26 mouse cellular contexts compared by ENCODE assay signal in genomic region chr3:86187736-86188389, GRCm38 (mm10). TPM values are rescaled to one million over a fixed set of nuclear protein-coding genes. Genes with fewer than 3 reads are reported as not detected.
DNase-seq lines count a peak whose midpoint lies in the region; ATAC-seq and TF ChIP-seq lines count a peak whose summit lies in the region.
"Had no signal": no experiment of that assay in that cellular context is flagged by ENCODE, and none has a peak within 500 bp of the region (broad histone marks: within the 10 kb centered on the region; RNA-seq: fewer than 3 reads in every experiment).

No protein-coding gene starts in this region.

- H3K9me3 ChIP-seq in lung, embryonic 14.5 days (ENCODE audit: low read depth, low read length): no peaks in the 10 kb centered on the region
- H3K9me3 ChIP-seq: embryonic facial prominence, embryonic 12.5 days; G1E; hindbrain, embryonic 13.5 days had no signal

- no peak for ATAC-seq in lung, embryonic 14.5 days (ENCODE audit: insufficient read depth)
- ATAC-seq: forebrain, embryonic 14.5 days; inflammation-experienced regulatory T-cells, adult 6 months had no signal

- no peaks in the 10 kb centered on the region for H3K4me1 ChIP-seq in lung, embryonic 14.5 days (ENCODE audit: insufficient read depth)
- H3K4me1 ChIP-seq in lung, adult 2 months (ENCODE audit: control insufficient read depth, insufficient read depth, low read length): no peaks in the 10 kb centered on the region
- H3K4me1 ChIP-seq: hindbrain, embryonic 13.5 days had no signal

- no peaks in the 10 kb centered on the region for H3K27me3 ChIP-seq in lung, embryonic 14.5 days (ENCODE audit: insufficient read depth, low read length)
- H3K27me3 ChIP-seq: embryonic facial prominence, embryonic 12.5 days; hindbrain, embryonic 13.5 days had no signal

- no peak overlapping the region for H3K4me2 ChIP-seq in lung, embryonic 14.5 days
- H3K4me2 ChIP-seq: embryonic facial prominence, embryonic 12.5 days; heart, embryonic 11.5 days; hindbrain, embryonic 13.5 days had no signal

- no peak for TF ChIP-seq CTCF in lung, embryonic 14.5 days (IDR thresholded peaks at IDR 0.05; ENCODE audit: low read depth)
- TF ChIP-seq CTCF in lung, adult 2 months (IDR thresholded peaks at IDR 0.05; ENCODE audit: insufficient read depth, low read length): no peak

- no peak overlapping the region for H3K9ac ChIP-seq in lung, embryonic 14.5 days
- H3K9ac ChIP-seq: embryonic facial prominence, embryonic 12.5 days; hindbrain, embryonic 13.5 days; liver, embryonic 14.5 days had no signal

- no peak overlapping the region for H3K4me3 ChIP-seq in lung, embryonic 14.5 days (ENCODE audit: low read depth, low read length)
- H3K4me3 ChIP-seq in lung, adult 2 months (replicated peaks; ENCODE audit: extremely low read depth, low read depth, low read length): no peak overlapping the region
- H3K4me3 ChIP-seq: embryonic facial prominence, embryonic 12.5 days; gastrocnemius, adult 2 months; hindbrain, embryonic 13.5 days had no signal

- H3K27ac ChIP-seq in lung, embryonic 14.5 days (ENCODE audit: low read depth): 0 out of 2 replicates have a peak overlapping the region, but pooled peaks have one; percentile 36
- H3K27ac ChIP-seq: embryonic facial prominence, embryonic 12.5 days; gastrocnemius, adult 2 months; hindbrain, embryonic 13.5 days; liver, embryonic 14.5 days had no signal

- H3K36me3 ChIP-seq in lung, embryonic 14.5 days (ENCODE audit: insufficient read depth): no peaks in the 10 kb centered on the region
- H3K36me3 ChIP-seq: embryonic facial prominence, embryonic 12.5 days; G1E; hindbrain, embryonic 13.5 days had no signal

- no peak for TF ChIP-seq POLR2A in lung, adult 2 months (IDR thresholded peaks at IDR 0.05; ENCODE audit: borderline replicate concordance, extremely low read depth, low read depth, low read length)

- WGBS in lung, embryonic 14.5 days: 50% methylated on average over 5 of the region's 5 CpGs
- WGBS in lung, adult 2 months: 56% methylated on average over 5 of the region's 5 CpGs

- DNase-seq in cerebellum, postnatal 14 days: peak; percentile 14 to 20
- DNase-seq in cerebellum, adult 11-12 months: no peak
- peak; percentile 21 for DNase-seq in lung, embryonic 14.5 days
- no peak for DNase-seq in lung, adult 2 months
- peak; percentile 68 for DNase-seq in hindlimb bud, embryonic 11.5 days (ENCODE audit: extremely low spot score, low read depth, low spot score)
- DNase-seq in lung, postnatal 25 days (ENCODE audit: low spot score): peak; percentile 15
- DNase-seq in layer of hippocampus, adult 9-10 months (ENCODE audit: low spot score): no peak
- DNase-seq: adrenal gland, adult 8-10 months; cerebellum, adult 8-10 months; gastrocnemius, adult 2 months; gastrocnemius, postnatal 36 days; heart, adult 18-20 months; heart, postnatal 4 days; kidney, adult 11 months; kidney, postnatal 10 days; layer of hippocampus, adult 9-11 months; liver; midbrain, embryonic 14.5 days; thymus, postnatal 4 days had no signal

RNA-seq across cellular contexts. Expression of gene Lrba, which starts 36.6 kb away (rescaled TPM):
- 5.5 and 6.2 TPM in 2 replicates for polyA plus RNA-seq in lung, embryonic 14.5 days (2014; fragmentation: Nextera tagmentation; extraction: Ambion mirVana)
- 10.3 and 13.5 TPM in 2 replicates for polyA plus RNA-seq in lung, adult 2 months (2012; rRNA removed)

RNA-seq across cellular contexts. Expression of gene Rps3a1, which starts 45.4 kb away (rescaled TPM):
- 1,473 and 1,526 TPM in 2 replicates for polyA plus RNA-seq in lung, embryonic 14.5 days (2014; fragmentation: Nextera tagmentation; extraction: Ambion mirVana)
- 134 and 225 TPM in 2 replicates for polyA plus RNA-seq in lung, adult 2 months (2012; rRNA removed)

Comparison
In these comparisons a context has a peak if more than half of its experiments do, and no peak if none do; other contexts are left out.
1. DNase-seq: peak in cerebellum, postnatal 14 days (2 of 2), lung, embryonic 14.5 days (single experiment), hindlimb bud, embryonic 11.5 days (single experiment) and lung, postnatal 25 days (single experiment); none in cerebellum, adult 11-12 months (single experiment), lung, adult 2 months (single experiment) and layer of hippocampus, adult 9-10 months (single experiment).